Mouse (Mus musculus) olfactory bulb, adult 2 months (tissue): ENCODE results near the gene Rmi1. TPM values are rescaled to one million over a fixed set of nuclear protein-coding genes. Genes with fewer than 3 reads are reported as not detected.

ENCODE experiments used
- H3K27ac ChIP-seq: fragments of 200-500 bp; 2 replicates; pipeline ENCODE4 v1.5.1; 2012; ENCODE audit warnings: low read depth, low read length; ENCODE audit not compliant: insufficient read depth
- H3K4me1 ChIP-seq: fragments of 200-500 bp; 2 replicates; pipeline ENCODE4 v1.6.1; 2012; ENCODE audit warnings: low read length; ENCODE audit not compliant: control insufficient read depth, insufficient read depth
- H3K4me3 ChIP-seq: fragments of 200-500 bp; 2 replicates; pipeline ENCODE4 v1.5.1; 2012; ENCODE audit warnings: mild to moderate bottlenecking, low read depth, low read length, moderate library complexity; ENCODE audit not compliant: insufficient read depth
- CTCF ChIP-seq: fragments of 200-500 bp; IDR thresholded peaks from 2 replicates; pipeline ENCODE4 v1.5.1; 2012; ENCODE audit warnings: low read depth, mild to moderate bottlenecking, low read length, moderate library complexity; ENCODE audit not compliant: insufficient read depth
- POLR2A ChIP-seq: fragments of 200-500 bp; IDR thresholded peaks from 2 replicates; pipeline ENCODE4 v1.6.1; 2012; ENCODE audit warnings: mild to moderate bottlenecking, low read depth, low read length, moderate library complexity; ENCODE audit not compliant: insufficient read depth
- WGBS: fragments of 180-500 bp; shearing (Covaris S2); methylation state at CpG from one replicate; pipeline ENCODE4 v1.1.7; 2018; 5-methylcytosine and 5-hydroxymethylcytosine counted together
- polyA plus RNA-seq: library from polyadenylated mRNA; stranded (reverse); fragments of >200 nt; gene quantifications from 2 replicates; pipeline ENCODE4 v1.2.4, GENCODE M21; 2012; ENCODE audit warnings: low replicate concordance; ENCODE audit not compliant: missing spikeins, insufficient read depth, insufficient read length

The Rmi1 gene
- polyA plus RNA-seq, 1 experiment, result not detected

GRCm38 (mm10) chr13:58421026-58421425, 19.0 kb downstream of the Rmi1 start:
- TF ChIP-seq POLR2A, result no peak
- TF ChIP-seq CTCF, result no peak
- H3K27ac ChIP-seq, result no peak overlapping the region
- H3K4me3 ChIP-seq, result no peak overlapping the region
- WGBS, result 90% methylated on average over 4 of the region's 4 CpGs
- H3K4me1 ChIP-seq, result peaks cover under 1% of the 10 kb centered on the region; the same call in 1 of the 2 replicates

DNA sequence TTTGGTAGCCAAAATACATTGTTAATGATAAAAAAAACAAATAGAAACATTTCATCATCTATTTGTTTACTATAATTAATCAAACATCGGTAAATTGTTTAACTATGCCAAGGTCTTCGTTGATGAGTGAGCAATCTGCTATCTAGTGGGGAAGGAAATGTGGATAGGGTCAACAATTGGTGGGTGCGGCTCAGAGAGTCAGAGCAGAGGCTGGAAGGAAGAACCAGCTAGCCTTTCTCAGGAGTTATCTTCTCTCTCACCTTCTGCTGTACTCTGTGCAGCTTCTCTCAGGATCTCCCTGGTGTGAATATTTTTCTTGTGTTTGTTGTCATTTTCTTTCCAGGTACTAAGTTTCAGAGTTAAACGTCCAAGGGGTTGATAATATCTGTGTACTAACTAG, 20.2 kb downstream of the Rmi1 start:
- TF ChIP-seq CTCF, result no peak
- TF ChIP-seq POLR2A, result no peak
- WGBS, result 80% methylated on average over 4 of the region's 4 CpGs
- Histone ChIP-seq H3K27ac (no peak overlapping the region), H3K4me3 (no peak overlapping the region), H3K4me1 (peaks cover 5% of the 10 kb centered on the region)

DNA sequence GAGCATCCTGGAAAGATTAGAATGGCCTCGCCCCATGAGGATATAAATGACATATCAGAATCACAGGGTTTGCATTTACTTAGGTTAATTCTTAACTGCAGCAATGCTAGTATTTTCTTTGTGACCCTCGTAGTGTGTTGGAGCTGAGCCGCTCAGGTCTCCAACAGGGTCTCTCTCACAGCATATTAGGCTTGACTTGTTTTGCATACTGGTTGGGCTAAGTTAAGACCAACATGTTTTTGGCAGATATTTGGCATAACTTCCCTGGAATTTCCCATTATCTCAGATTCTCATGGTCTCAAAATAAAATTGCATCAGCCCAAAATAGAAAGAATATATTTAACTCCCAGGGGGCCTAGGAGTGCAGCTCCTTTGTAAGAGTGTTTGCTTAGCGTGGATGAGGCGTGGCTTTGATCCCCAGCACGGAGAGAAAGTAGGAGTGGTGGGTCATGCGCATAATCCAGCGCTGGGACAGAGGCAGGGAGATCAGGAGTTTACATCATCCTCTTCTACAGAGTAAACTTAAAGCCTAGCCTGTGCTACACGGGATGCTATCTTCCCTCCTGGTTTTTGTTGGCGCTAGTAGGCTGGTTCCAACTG, 21.1 kb downstream of the Rmi1 start:
- H3K4me3 ChIP-seq, result no peak overlapping the region
- no peak overlapping the region for H3K27ac ChIP-seq
- no peak for TF ChIP-seq POLR2A
- no peak for TF ChIP-seq CTCF
- peaks cover 5% of the 10 kb centered on the region for H3K4me1 ChIP-seq
- WGBS, result 60% methylated on average over 10 of the region's 10 CpGs

- Histone ChIP-seq H3K4me3 (no peak overlapping the region), H3K27ac (no peak overlapping the region), H3K4me1 (no peaks in the 10 kb centered on the region)
- WGBS, result 90% methylated on average over 2 of the region's 2 CpGs
- TF ChIP-seq CTCF (no peak), POLR2A (no peak)
These were observed 37.7 kb downstream of the Rmi1 start for GRCm38 (mm10) chr13:58439716-58440115.

DNA sequence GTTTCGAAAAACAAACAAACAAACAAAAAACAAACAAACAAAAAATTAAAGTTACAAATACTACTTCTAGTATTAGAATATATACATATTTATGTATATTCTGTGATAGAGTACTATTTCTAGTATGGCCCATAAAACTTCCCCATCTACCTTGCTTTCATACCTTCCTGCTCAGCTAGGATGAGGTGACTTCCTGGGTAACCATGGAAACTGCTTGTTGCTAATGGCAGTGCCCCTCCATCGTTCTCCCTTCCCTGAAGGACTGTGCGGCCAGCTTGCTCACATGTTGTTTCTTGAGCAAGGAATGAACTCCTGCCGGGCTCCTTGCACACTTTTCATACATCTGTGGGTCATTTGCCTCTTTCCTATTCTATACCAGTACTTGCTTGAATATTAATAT, 41.3 kb downstream of the Rmi1 start:
- Histone ChIP-seq H3K27ac (no peak overlapping the region), H3K4me3 (no peak overlapping the region), H3K4me1 (no peaks in the 10 kb centered on the region)
- 80% methylated on average over 4 of the region's 4 CpGs for WGBS
- TF ChIP-seq CTCF, result no peak
- TF ChIP-seq POLR2A, result no peak

DNA sequence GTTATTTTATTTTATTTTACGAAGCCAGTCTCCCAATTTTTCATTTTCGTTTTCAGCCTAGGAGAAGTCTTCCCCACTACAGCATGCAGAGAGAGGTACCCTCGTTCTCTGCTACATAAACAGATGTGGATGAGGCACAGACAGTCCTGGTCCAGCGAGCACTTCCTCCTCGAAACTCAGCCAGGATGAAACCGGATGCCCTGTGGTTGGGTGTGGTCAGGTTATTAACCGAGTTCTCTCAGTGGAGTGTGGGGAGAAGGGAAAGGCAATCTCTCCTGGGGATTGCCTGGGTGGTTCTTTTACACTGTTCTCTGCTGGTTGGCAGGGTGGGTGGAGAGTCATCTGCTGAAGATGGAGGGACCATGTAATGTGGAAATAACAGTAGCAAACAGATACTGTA, 41.7 kb downstream of the Rmi1 start:
- TF ChIP-seq CTCF (no peak), POLR2A (no peak)
- Histone ChIP-seq H3K27ac (no peak overlapping the region), H3K4me1 (no peaks in the 10 kb centered on the region), H3K4me3 (no peak overlapping the region)
- 78% methylated on average over 7 of the region's 7 CpGs for WGBS

DNA sequence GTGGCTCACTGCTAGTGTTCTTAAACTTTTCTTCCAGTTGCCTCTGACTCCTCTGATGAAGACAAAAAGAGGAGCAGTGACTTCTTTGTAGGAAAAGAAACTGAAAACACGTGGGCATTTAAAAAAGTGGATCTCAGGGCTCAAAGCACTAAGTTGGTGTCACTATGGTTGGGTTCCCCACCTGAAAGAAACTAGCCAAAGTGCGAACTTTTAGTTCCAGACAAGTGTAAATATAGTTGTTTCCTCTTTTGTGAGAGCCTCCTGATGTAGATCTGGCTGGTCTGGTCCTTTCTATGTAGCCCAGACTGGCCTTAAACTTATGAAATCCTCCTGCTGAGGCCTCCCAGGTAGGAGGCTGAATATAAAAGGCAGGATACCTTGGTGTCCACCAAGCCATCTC, 44.5 kb downstream of the Rmi1 start:
- TF ChIP-seq CTCF (no peak), POLR2A (no peak)
- Histone ChIP-seq H3K27ac (no peak overlapping the region), H3K4me1 (no peaks in the 10 kb centered on the region), H3K4me3 (no peak overlapping the region)
- 91% methylated on average over 2 of the region's 2 CpGs for WGBS

- H3K4me1 ChIP-seq, result peaks cover 5% of the 10 kb centered on the region
- no peak for TF ChIP-seq CTCF
- TF ChIP-seq POLR2A, result no peak
- H3K27ac ChIP-seq, result no peak overlapping the region
- 84% methylated on average over 22 of the region's 22 CpGs for WGBS
- H3K4me3 ChIP-seq, result no peak overlapping the region
These were observed 48.6 kb downstream of the Rmi1 start for GRCm38 (mm10) chr13:58450459-58451182.

- TF ChIP-seq CTCF (no peak), POLR2A (no peak)
These were observed 50.2 kb downstream of the Rmi1 start for GRCm38 (mm10) chr13:58452246-58452645.

More at GRCm38 (mm10) chr13:58452246-58452645, 50.2 kb downstream of the Rmi1 start:
- H3K27ac ChIP-seq, result no peak overlapping the region
- 79% methylated on average over 4 of the region's 4 CpGs for WGBS
- H3K4me1 ChIP-seq, result peaks cover 5% of the 10 kb centered on the region
- no peak overlapping the region for H3K4me3 ChIP-seq
